Mouse (Mus musculus) liver, embryonic 14.5 days (tissue): ENCODE results near the gene Xpo5. TPM values are rescaled to one million over a fixed set of nuclear protein-coding genes. Genes with fewer than 3 reads are reported as not detected.

ENCODE experiments used
- ATAC-seq: fragments of 200-750 bp; cut with Nextera tagmentation; 2 replicates; pipeline ENCODE4 v1.8.0; 2017; ENCODE audit warnings: moderate number of reproducible peaks, mild to moderate bottlenecking, moderate library complexity; ENCODE audit not compliant: insufficient read depth
- DNase-seq, 3 experiments: peaks; one replicate each; pipeline ENCODE4 v3.0.0-alpha.2; 2012 to 2013; ENCODE audit warnings: low read depth in 3 of 3, low spot score in 3 of 3
- H3K27ac ChIP-seq: fragments of 300-500 bp; sonication (generic); 2 replicates; pipeline ENCODE4 v1.5.1; 2014; ENCODE audit warnings: moderate library complexity, mild to moderate bottlenecking, control low read depth, inconsistent platforms
- H3K27me3 ChIP-seq: fragments of 300-500 bp; sonication (generic); 2 replicates; pipeline ENCODE4 v1.6.1; 2014; ENCODE audit warnings: mild to moderate bottlenecking, low read length, moderate library complexity; ENCODE audit not compliant: control insufficient read depth, insufficient read depth
- H3K36me3 ChIP-seq: fragments of 300-500 bp; sonication (generic); replicated peaks from 2 replicates; pipeline ENCODE4 v1.6.1; 2014; ENCODE audit warnings: low read depth; ENCODE audit not compliant: control insufficient read depth, insufficient read depth
- H3K4me1 ChIP-seq, 2 experiments: fragments of 200-500 bp in 1 of 2; fragments of 300-500 bp in 1 of 2; sonication (generic) in 1 of 2; replicated peaks; 2 replicates each; pipeline ENCODE4 v1.6.1; 2012 to 2014; ENCODE audit warnings: antibody characterized with exemption in 1 of 2, inconsistent platforms in 1 of 2, low read length in 1 of 2; ENCODE audit not compliant: control insufficient read depth in 2 of 2, insufficient read depth in 2 of 2
- H3K4me2 ChIP-seq: fragments of 300-500 bp; sonication (generic); 2 replicates; pipeline ENCODE4 v1.6.1; 2014; ENCODE audit warnings: low read depth, mild to moderate bottlenecking, control low read depth, moderate library complexity
- H3K4me3 ChIP-seq, 2 experiments: fragments of 200-500 bp in 1 of 2; fragments of 300-500 bp in 1 of 2; sonication (generic) in 1 of 2; 2 replicates each; pipeline ENCODE4 v1.5.1; 2012 to 2014; ENCODE audit warnings: low read depth in 2 of 2, low read length in 2 of 2, mild to moderate bottlenecking in 2 of 2, control low read depth in 1 of 2, inconsistent platforms in 1 of 2, moderate library complexity in 1 of 2; ENCODE audit not compliant: insufficient read depth in 1 of 2
- H3K9ac ChIP-seq: fragments of 300-500 bp; sonication (generic); replicated peaks from 2 replicates; pipeline ENCODE4 v1.6.1; 2014; ENCODE audit warnings: mild to moderate bottlenecking, control low read depth, moderate library complexity
- H3K9me3 ChIP-seq: fragments of 300-500 bp; sonication (generic); 2 replicates; pipeline ENCODE4 v1.6.1; 2016; ENCODE audit warnings: low read length, mixed read lengths; ENCODE audit not compliant: control insufficient read depth
- CTCF ChIP-seq: IDR thresholded peaks from 2 replicates; pipeline ENCODE4 v1.5.1; 2016; ENCODE audit warnings: antibody characterized with exemption, low read depth, control low read depth
- EP300 ChIP-seq: IDR thresholded peaks from 2 replicates; pipeline ENCODE4 v1.6.1; 2016; ENCODE audit warnings: antibody characterized with exemption, low read depth
- WGBS: fragments of 180-500 bp; shearing (Covaris S2); extraction: QIAGEN DNeasy Blood & Tissue Kit; methylation state at CpG from one replicate; pipeline ENCODE4 v1.1.7; 2014; ENCODE audit not compliant: insufficient replicate concordance; 5-methylcytosine and 5-hydroxymethylcytosine counted together
- polyA plus RNA-seq, 2 experiments: library from polyadenylated mRNA; depleted of rRNA in 1 of 2; stranded (reverse) in 1 of 2; unstranded in 1 of 2; fragments of >200 nt; fragmentation: Nextera tagmentation in 1 of 2; extraction: Ambion mirVana in 1 of 2; gene quantifications; 2 replicates each; pipeline versions ENCODE4 v1.2.1 to v1.2.3; 2012 to 2014

Xpo5 gene
- polyA plus RNA-seq, 2 experiments = 15.3 to 17.9 TPM

DNA sequence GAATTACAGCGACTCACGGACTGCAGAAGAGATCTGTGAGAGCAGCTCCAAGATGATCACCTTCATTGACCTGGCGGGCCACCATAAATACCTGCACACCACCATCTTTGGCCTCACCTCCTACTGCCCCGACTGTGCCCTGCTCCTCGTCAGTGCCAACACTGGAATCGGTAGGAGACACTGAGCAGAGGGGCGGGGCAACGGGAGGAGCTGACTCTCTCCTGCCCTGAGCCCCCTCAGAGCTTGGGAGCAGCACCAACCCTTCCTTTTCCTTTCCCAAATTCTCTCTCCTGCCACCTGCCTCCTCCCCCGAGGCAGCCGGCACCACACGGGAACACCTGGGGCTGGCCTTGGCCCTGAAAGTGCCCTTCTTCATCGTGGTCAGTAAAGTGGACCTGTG, 37.1 kb upstream of the Xpo5 start:
- H3K4me2 ChIP-seq = no peak overlapping the region
- WGBS = 90% methylated on average over 12 of the region's 12 CpGs
- no peaks in the 10 kb centered on the region for H3K9me3 ChIP-seq
- H3K4me3 ChIP-seq = no peak overlapping the region
- no peaks in the 10 kb centered on the region for H3K27me3 ChIP-seq
- H3K9ac ChIP-seq = no peak overlapping the region
- DNase-seq (no peak), ATAC-seq (no peak)
- H3K36me3 ChIP-seq = peaks cover 87% of the 10 kb centered on the region
- peaks cover 18 to 24% of the 10 kb centered on the region in 2 experiments for H3K4me1 ChIP-seq
- H3K27ac ChIP-seq = no peak overlapping the region
- no peak for TF ChIP-seq CTCF
- no peak for TF ChIP-seq EP300

DNA sequence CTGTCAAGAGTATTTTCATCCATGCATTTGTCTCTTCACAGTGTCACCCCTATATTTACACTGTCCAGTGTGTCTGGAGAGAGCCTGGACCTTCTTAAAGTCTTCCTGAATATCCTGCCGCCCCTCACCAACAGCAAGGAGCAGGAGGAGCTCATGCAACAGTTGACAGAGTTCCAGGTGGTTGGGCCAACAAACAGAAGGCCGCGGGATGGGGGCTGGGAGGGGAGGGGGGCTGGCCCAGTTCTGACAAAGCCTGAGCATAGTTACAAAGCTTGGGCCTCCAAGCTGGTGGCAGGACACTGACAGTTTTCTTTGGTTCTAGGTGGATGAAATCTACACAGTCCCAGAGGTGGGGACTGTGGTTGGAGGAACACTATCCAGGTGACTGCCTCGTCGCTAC, 36.3 kb upstream of the Xpo5 start:
- no peak overlapping the region for H3K4me3 ChIP-seq
- TF ChIP-seq CTCF (no peak), EP300 (no peak)
- no peak for ATAC-seq
- no peaks in the 10 kb centered on the region for H3K27me3 ChIP-seq
- DNase-seq = no peak
- H3K4me2 ChIP-seq = no peak overlapping the region
- H3K9me3 ChIP-seq = no peaks in the 10 kb centered on the region
- peaks cover 18 to 24% of the 10 kb centered on the region in 2 experiments for H3K4me1 ChIP-seq
- H3K27ac ChIP-seq = no peak overlapping the region
- H3K36me3 ChIP-seq = peaks cover 95% of the 10 kb centered on the region
- no peak overlapping the region for H3K9ac ChIP-seq
- 80% methylated on average over 5 of the region's 5 CpGs for WGBS

DNA sequence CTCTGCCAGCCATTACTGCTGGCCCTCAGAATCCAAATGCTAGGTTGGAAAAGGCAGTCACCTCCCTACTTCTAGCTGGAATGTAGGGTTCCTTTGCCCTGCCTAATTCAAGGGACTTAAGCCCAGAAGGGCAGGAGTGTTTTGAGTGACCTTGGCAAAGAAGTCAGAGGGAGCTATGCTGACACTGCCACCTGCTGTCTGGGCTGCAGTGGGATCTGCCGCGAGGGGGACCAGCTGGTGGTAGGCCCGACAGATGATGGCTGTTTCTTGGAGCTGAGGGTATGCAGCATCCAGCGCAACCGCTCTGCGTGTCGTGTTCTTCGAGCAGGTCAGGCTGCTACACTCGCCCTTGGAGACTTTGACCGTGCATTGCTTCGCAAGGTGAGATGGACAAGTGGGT, 35.6 kb upstream of the Xpo5 start:
- TF ChIP-seq CTCF (peak; percentile 78), EP300 (no peak)
- 81% methylated on average over 11 of the region's 11 CpGs for WGBS
- Histone ChIP-seq H3K4me2 (no peak overlapping the region), H3K4me1 (peaks cover 13 to 17% of the 10 kb centered on the region in 2 experiments), H3K9ac (no peak overlapping the region), H3K27me3 (no peaks in the 10 kb centered on the region), H3K9me3 (no peaks in the 10 kb centered on the region), H3K36me3 (peaks cover 96% of the 10 kb centered on the region), H3K27ac (no peak overlapping the region), H3K4me3 (no peak overlapping the region)
- ATAC-seq = no peak
- no peak for DNase-seq

DNA sequence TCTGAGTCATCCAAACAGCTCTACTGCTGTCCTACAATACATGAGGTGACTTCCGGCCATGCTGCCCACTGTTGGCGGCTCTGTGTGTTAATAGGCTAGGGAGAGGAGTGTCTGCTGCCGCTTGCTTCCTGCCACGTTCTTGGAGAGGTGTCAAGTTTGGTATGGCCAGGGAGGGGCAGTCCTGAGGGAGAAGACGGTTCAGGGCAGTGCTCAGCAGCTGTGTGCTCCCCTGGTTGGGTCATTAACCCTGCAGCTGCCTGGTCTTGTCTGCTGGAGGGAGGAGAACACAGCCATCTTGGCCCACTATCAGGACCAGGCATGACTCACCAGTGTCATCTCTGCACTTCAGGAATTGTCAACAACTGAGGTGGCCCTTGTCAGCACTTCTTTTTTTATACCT, 34.3 kb upstream of the Xpo5 start:
- H3K9me3 ChIP-seq = no peaks in the 10 kb centered on the region
- H3K9ac ChIP-seq = no peak overlapping the region
- TF ChIP-seq EP300 (no peak), CTCF (peak; percentile 9; the same call in 1 of the 2 replicates)
- no peak overlapping the region for H3K4me2 ChIP-seq
- no peak overlapping the region for H3K27ac ChIP-seq
- H3K4me1 ChIP-seq = 0 out of 4 replicates have a peak, but pooled peaks cover 0 to 4% of the 10 kb centered on the region in 2 experiments
- WGBS = 56% methylated on average over 5 of the region's 5 CpGs
- H3K27me3 ChIP-seq = no peaks in the 10 kb centered on the region
- no peak for DNase-seq
- peak; percentile 60; the same call in 1 of the 2 replicates for ATAC-seq
- H3K36me3 ChIP-seq = peaks cover 96% of the 10 kb centered on the region
- H3K4me3 ChIP-seq = no peak overlapping the region

DNA sequence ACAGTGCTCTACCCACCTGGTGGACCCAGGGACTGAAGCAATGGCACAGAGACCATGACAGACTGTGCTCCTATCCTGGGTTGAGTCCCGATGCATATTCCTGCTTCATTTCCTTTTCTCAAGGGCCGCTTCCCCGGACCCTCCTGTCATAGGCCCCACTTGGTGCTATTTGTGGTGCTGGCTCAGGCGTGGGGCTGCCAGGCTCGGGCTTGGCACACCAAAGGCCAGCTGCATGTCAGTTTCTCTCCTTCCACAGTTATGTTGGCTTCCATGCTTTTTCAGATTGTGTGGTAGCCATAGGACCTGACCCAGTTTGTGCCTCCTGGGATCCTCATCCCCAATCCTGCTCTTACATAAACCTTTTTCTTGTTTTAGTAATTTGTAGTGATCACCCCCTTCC, 33.8 kb upstream of the Xpo5 start:
- WGBS = 83% methylated on average over 5 of the region's 5 CpGs
- Histone ChIP-seq H3K4me3 (no peak overlapping the region), H3K9ac (no peak overlapping the region), H3K4me1 (0 out of 4 replicates have a peak, but pooled peaks cover 0 to 3% of the 10 kb centered on the region in 2 experiments), H3K27me3 (no peaks in the 10 kb centered on the region), H3K36me3 (peaks cover 91% of the 10 kb centered on the region), H3K9me3 (no peaks in the 10 kb centered on the region), H3K27ac (no peak overlapping the region; the same call in 1 of the 2 replicates), H3K4me2 (no peak overlapping the region)
- DNase-seq = no peak
- no peak for TF ChIP-seq CTCF
- ATAC-seq = no peak
